Mouse (Mus musculus): ENCODE measurements around the gene Soga1.

DNA sequence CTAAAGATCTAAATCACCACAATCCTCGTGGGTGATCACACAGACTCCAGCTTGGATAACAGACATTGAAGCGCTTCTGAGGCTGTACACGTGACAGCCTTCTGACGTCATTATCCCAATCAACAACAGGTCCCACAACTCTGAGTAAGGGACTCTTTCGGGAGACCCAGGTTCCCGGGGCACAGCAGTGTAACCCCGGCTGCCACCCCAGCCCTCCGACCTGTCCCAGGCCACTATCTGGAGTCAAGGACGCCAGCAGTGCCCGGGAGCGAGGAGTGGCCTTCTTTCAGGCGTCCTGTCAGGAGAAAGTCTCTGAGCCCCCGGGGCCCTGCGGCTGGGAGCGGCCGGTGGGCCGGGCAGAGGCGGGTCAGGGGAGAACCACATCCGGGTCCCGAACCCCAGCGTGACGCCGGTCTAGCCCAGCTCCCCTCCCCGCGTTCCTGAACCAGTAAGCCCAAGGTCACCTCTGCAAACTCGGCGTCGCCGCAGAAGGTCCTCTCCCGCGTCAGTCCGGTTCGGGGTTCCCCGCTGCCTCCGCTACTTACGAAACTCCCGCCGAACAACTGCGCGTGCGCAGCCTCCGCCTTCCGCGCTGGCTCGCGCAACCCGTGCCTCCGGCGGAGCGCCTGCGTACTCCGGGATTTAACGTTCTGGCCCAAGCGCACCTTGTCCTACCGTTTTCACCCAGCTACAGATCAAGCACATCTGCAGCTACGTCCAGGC lies 72.4 kb downstream of the Soga1 start, which contains the start of gene Dsn1:
- no peak for TF ChIP-seq CTCF (IDR thresholded peaks at IDR 0.05; ENCODE audit: low read depth)
- no peak for TF ChIP-seq EP300 (IDR thresholded peaks at IDR 0.05; ENCODE audit: low read depth)

All from liver, embryonic 14.5 days (tissue).